Mouse (Mus musculus): ENCODE data around the gene Scube1. TPM values are rescaled to one million over a fixed set of nuclear protein-coding genes. Genes with fewer than 3 reads are reported as not detected.

Gene Scube1
- total RNA-seq (2022): 10 to 100 TPM; 44.7 to 51.8 (median 45.4) TPM

- DNase-seq (ENCODE audit: low spot score in 2 of 2): peak; percentile 62 to 83
Measured at GRCm38 (mm10) chr15:83724886-83725269, at the start of gene Scube1. Gene Scube1 (minus strand): TSS chr15:83725021.

DNA sequence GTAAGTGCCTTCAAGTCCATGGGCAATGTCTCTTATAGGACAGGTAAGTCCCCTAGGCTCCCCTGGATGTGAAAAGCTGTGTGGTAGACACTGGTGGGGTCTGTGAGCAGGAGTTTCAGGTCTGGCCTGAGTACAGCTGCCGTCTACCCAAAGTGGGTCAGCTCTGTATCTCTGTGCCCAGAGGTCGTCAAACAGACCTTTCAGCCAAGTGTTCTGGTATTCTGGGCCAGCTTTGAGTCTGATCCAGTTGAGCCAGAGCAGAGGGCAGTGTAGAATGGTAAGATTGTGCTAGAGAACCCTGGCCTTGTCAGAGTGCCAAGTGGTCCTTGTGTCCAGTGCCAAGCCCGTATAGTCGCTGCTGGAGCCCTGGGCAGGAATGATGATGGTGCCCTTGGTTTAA is 48.1 kb upstream of the Scube1 start:
- peak in 1 of 2 experiments; percentile 55 for DNase-seq (ENCODE audit: low spot score in 2 of 2)

- DNase-seq (ENCODE audit: low spot score in 2 of 2): peak in 1 of 2 experiments; percentile 52
Measured at GRCm38 (mm10) chr15:83772460-83772859, 47.6 kb upstream of the Scube1 start.

- no peak for DNase-seq (ENCODE audit: low spot score in 2 of 2)
Measured at GRCm38 (mm10) chr15:83771346-83772053, 46.7 kb upstream of the Scube1 start.

- DNase-seq (ENCODE audit: low spot score in 2 of 2): no peak
Measured at GRCm38 (mm10) chr15:83765388-83766029, 40.7 kb upstream of the Scube1 start.

DNA sequence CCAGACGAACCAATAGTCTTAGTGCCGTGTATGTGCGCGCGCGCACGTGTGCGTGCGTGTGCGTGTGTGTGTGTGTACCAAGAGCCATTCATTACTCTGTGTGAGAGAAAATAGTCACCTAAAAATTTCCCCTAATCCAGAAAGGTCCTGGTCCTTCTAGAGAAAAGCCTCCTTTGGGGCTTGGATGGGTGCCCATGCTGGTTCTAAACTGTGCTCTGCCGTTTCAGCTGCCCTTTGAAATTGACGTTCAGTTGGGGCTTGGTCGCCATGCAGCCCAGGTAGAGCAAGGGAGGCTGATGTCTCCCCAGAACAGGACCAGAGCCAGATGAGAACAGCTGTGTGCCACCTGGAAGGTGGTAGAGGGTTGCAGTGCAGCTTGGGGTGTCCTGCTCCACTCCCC is 36.7 kb upstream of the Scube1 start:
- no peak for DNase-seq (ENCODE audit: low spot score in 2 of 2)

- DNase-seq (ENCODE audit: low spot score in 2 of 2): peak in 1 of 2 experiments; percentile 75
Measured at GRCm38 (mm10) chr15:83760683-83761082, 35.9 kb upstream of the Scube1 start.

DNA sequence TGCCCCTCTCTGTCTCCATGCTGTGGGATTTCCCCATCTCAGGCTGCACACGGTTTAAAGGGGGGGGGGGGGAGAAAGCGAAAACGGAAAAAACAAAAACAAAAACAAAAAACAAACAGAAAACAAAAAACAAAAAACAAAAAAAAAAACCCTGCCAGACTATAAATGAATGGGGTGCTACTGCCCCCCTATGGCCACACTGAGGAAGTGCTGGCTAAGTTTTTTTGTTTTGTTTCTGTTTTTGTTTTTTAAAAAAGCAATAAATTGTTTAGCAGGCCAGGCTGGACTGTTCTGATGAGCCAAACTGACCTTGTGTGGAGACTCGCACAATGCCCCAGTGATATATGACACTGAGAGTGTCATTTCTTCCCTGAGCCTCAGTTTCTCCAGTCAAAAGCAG is 34.1 kb upstream of the Scube1 start:
- no peak for DNase-seq (ENCODE audit: low spot score in 2 of 2)

DNA sequence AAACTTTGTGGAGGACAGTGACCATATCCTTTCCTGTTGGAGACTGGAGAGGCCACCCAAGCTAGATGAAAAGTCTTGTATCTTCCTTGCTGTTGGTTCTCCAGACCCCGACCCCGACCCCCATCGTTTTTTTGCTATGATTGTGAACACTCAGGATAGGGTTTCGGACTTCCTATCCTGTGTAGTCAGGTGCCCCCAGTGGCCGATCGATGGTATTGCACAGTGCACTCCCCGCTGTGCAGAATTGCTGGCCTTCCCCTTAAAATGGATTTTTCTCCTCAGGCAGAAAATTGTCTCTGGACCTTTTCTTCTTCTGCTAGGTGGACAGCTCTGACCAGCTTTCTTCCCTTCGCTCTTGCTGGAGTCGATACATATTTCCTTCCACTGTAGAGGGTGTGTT is 31.9 kb upstream of the Scube1 start:
- no peak for DNase-seq (ENCODE audit: low spot score in 2 of 2)

- no peak for DNase-seq (ENCODE audit: low spot score in 2 of 2)
Measured at GRCm38 (mm10) chr15:83749436-83749835, 24.6 kb upstream of the Scube1 start.

- DNase-seq (ENCODE audit: low spot score in 2 of 2): no peak
Measured at GRCm38 (mm10) chr15:83748986-83749385, 24.2 kb upstream of the Scube1 start.

- peak; percentile 34 to 89 for DNase-seq (ENCODE audit: low spot score in 2 of 2)
Measured at GRCm38 (mm10) chr15:83746311-83746710, 21.5 kb upstream of the Scube1 start.

- no peak for DNase-seq (ENCODE audit: low spot score in 2 of 2)
Measured at GRCm38 (mm10) chr15:83742018-83742417, 17.2 kb upstream of the Scube1 start.

DNA sequence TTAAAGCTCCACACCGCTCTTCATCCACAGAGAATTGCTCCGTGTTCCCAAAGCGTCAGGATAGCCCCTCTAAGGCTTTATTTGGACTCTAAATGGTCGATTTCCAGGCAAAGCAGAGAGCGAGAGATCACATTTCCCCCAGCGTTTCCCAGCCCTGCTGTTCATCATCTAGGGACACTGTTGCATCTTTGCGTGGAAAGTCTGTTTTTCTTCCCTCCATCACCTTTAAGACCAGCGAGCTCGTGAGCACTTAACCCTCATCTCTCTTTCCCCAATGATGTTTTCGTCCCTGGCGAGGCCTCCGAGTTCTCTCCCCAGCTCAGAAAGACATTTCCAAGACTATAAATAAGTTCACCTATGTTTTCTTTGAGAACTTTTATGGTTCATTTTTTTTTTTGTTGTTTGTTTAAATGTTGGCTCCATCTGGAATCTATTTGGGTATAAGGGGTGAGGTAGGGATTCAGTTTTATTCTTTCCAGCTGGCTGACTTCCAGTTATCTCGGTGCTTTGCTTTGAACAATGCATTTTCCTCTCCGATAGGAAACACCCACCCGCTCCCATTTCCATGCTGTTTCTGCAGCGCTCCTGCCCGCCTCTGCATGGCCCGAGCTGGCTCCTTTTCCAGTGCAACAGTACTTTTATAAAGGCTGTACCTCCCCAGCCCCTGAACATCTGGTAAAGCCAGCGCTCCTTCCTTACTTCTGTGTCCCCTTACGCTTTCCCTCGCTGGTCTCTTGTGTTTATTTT is 16.0 kb upstream of the Scube1 start:
- peak in 1 of 2 experiments; percentile 50 for DNase-seq (ENCODE audit: low spot score in 2 of 2)

DNA sequence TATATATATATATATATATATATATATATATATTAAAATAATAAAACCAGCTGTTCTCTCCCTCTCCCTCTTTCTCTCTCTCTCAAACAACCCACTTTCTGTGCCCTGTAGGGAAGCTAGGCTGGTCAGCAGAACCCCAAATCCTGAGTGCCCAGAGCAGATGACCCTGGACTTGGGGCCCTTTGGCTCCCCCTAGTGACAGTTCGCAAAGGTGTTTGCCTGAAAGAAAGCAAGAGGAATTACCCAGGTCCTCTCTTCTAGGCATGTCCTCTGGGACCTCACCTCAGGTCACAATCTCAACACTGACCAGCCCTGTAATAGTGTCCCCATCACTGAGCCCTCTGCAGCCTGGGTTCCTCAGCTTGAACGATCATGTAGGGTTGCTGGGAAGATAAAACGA is 2.8 kb upstream of the Scube1 start:
- DNase-seq (ENCODE audit: low spot score in 2 of 2): no peak

- no peak for DNase-seq (ENCODE audit: low spot score in 2 of 2)
Measured at GRCm38 (mm10) chr15:83726741-83727140, 1.9 kb upstream of the Scube1 start.

- no peak for DNase-seq (ENCODE audit: low spot score in 2 of 2)
Measured at GRCm38 (mm10) chr15:83725556-83726200, 857 bp upstream of the Scube1 start.

GRCm38 (mm10) chr15:83724160-83724885 is 498 bp downstream of the Scube1 start:
- no peak for DNase-seq (ENCODE audit: low spot score in 2 of 2)

DNA sequence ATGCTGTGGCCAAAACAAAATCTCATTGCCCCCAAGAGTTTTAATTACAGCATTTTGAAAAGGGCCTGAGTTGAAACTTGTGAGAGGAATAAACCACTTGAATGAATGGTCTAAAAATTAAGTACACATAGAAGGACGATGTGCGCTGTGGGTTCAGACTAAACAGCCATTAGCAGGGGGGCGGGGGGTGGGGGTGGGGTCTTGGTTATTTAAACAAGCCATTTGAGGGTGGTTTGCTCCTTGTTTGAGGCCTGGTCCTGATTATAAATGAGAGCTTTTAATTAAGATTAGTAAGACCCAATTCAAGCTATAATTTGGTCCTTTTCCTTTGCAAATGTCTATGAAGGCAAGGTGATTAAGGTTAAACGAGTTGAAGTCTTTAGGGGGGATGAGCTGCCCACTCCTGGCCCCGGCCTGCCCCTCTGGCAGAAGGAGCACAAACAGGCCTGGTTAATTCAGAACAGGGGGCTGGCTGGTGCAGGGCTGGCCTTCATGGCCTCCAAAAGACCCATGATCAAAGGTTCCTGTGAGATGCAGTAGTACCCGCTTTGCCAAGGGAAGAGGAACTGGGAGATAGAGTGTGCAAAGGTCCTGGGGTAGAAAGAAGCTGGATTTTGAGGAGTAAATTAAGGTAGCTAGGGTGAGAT is 9.1 kb downstream of the Scube1 start:
- no peak for DNase-seq (ENCODE audit: low spot score in 2 of 2)

DNA sequence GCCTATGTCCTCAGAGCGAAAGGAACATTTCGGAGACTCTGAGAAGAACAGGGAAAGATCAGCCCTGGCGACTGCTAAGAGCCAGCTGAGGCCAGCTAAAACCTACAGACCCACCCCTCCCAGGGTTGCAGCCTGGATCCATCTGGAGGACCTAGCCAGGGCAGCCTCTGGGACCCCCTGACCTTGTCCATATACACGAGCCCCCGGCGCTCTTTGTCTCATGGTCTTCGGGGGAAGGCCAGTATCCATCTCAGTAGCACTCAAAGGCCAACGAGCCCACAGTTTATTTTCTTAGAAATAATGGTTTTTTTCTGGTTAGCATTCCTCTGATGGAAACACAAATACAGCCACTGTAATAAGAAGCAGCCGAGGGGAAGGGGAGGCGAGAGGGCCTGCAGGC is 12.0 kb downstream of the Scube1 start:
- no peak for DNase-seq (ENCODE audit: low spot score in 2 of 2)

GRCm38 (mm10) chr15:83712361-83712760 is 12.5 kb downstream of the Scube1 start:
- no peak for DNase-seq (ENCODE audit: low spot score in 2 of 2)

All from left cerebral cortex, adult 8-10 months (tissue).